ENCODE assay signal across 9 mouse cellular contexts in the genomic region with DNA sequence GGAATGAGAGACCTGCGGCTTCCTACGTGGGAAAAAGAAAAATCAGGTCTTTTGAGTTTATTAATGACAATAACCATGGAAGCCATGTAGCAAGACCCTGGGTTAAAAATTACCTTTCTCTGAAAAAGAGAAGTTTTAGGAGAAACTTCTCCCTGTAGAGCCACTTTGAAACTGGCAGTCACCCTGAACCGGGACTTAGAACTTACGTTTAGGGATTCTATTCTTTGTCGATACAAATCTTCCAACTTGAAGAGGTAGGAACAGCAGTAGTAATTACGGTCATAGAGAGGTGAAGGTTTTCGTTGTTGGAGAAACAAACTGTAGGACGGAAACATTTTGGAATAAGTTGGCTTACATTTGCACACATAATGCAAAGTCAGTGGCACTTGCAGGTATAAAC. TPM values are rescaled to one million over a fixed set of nuclear protein-coding genes. Genes with fewer than 3 reads are reported as not detected.
DNase-seq lines count a peak whose midpoint lies in the region; ATAC-seq and TF ChIP-seq lines count a peak whose summit lies in the region.
"Had no signal": no experiment of that assay in that cellular context is flagged by ENCODE, and none has a peak within 500 bp of the region (broad histone marks: within the 10 kb centered on the region; RNA-seq: fewer than 3 reads in every experiment).

No protein-coding gene starts in this region.

- TF ChIP-seq POLR2A in bone marrow macrophage, adult 2 months (IDR thresholded peaks at IDR 0.05; ENCODE audit: borderline replicate concordance, low read depth, low read length) = no peak

- 4% methylated on average over 8 of the region's 8 CpGs for WGBS in kidney, embryonic 14.5 days
- 10% methylated on average over 8 of the region's 8 CpGs for WGBS in hindbrain, embryonic 14.5 days
- WGBS in midbrain, embryonic 16.5 days = 7% methylated on average over 8 of the region's 8 CpGs

- H3K27me3 ChIP-seq in kidney, embryonic 14.5 days (ENCODE audit: control insufficient read depth, insufficient read depth, low read length) = no peaks in the 10 kb centered on the region
- no peaks in the 10 kb centered on the region for H3K27me3 ChIP-seq in hindbrain, embryonic 14.5 days (ENCODE audit: control insufficient read depth, insufficient read depth, low read length)
- H3K27me3 ChIP-seq in midbrain, embryonic 16.5 days (ENCODE audit: control insufficient read depth, insufficient read depth, low read depth, low read length) = no peaks in the 10 kb centered on the region

- H3K9ac ChIP-seq in kidney, embryonic 14.5 days (ENCODE audit: low read depth, low read length) = peak overlapping the region; percentile 95
- peak overlapping the region; percentile 67 for H3K9ac ChIP-seq in hindbrain, embryonic 14.5 days
- H3K9ac ChIP-seq in midbrain, embryonic 16.5 days (ENCODE audit: low read depth, low read length) = peak overlapping the region; percentile 60

- peaks cover 23% of the 10 kb centered on the region; the same call in 1 of the 2 replicates for H3K4me1 ChIP-seq in kidney, embryonic 14.5 days (ENCODE audit: control insufficient read depth, insufficient read depth, low read length)
- H3K4me1 ChIP-seq in bone marrow macrophage, adult 2 months (ENCODE audit: control insufficient read depth, insufficient read depth, low read length) = peaks cover 8% of the 10 kb centered on the region
- H3K4me1 ChIP-seq in hindbrain, embryonic 14.5 days (replicated peaks; ENCODE audit: control insufficient read depth, insufficient read depth, low read length) = peaks cover 22% of the 10 kb centered on the region
- peaks cover 21% of the 10 kb centered on the region for H3K4me1 ChIP-seq in midbrain, embryonic 16.5 days (ENCODE audit: control insufficient read depth, insufficient read depth, low read length)

- H3K4me2 ChIP-seq in kidney, embryonic 14.5 days (replicated peaks; ENCODE audit: low read depth, low read length) = peak overlapping the region; percentile 65
- H3K4me2 ChIP-seq in hindbrain, embryonic 14.5 days (replicated peaks) = peak overlapping the region; percentile 70
- peak overlapping the region; percentile 81 for H3K4me2 ChIP-seq in midbrain, embryonic 16.5 days (ENCODE audit: low read length)

- peak overlapping the region; percentile 97; the same call in 1 of the 2 replicates for H3K27ac ChIP-seq in kidney, embryonic 14.5 days (ENCODE audit: low read depth, low read length)
- H3K27ac ChIP-seq in bone marrow macrophage, adult 2 months (ENCODE audit: insufficient read depth, low read depth, low read length) = peak overlapping the region; percentile 90
- peak overlapping the region; percentile 40 for H3K27ac ChIP-seq in hindbrain, embryonic 14.5 days
- H3K27ac ChIP-seq in midbrain, embryonic 16.5 days (ENCODE audit: low read length) = peak overlapping the region; percentile 59

- peak overlapping the region; percentile 93 for H3K4me3 ChIP-seq in kidney, embryonic 14.5 days (ENCODE audit: low read length)
- peak overlapping the region; percentile 79 for H3K4me3 ChIP-seq in bone marrow macrophage, adult 2 months (ENCODE audit: insufficient read depth, low read length)
- peak overlapping the region; percentile 85 for H3K4me3 ChIP-seq in hindbrain, embryonic 14.5 days (replicated peaks; ENCODE audit: low read length)
- H3K4me3 ChIP-seq in midbrain, embryonic 16.5 days (ENCODE audit: low read depth, low read length) = peak overlapping the region; percentile 85

- H3K36me3 ChIP-seq in kidney, embryonic 14.5 days (ENCODE audit: control insufficient read depth, insufficient read depth, low read length) = peaks cover 30% of the 10 kb centered on the region
- H3K36me3 ChIP-seq in hindbrain, embryonic 14.5 days (replicated peaks; ENCODE audit: control insufficient read depth, insufficient read depth) = peaks cover 41% of the 10 kb centered on the region
- H3K36me3 ChIP-seq in midbrain, embryonic 16.5 days (ENCODE audit: control insufficient read depth, insufficient read depth, low read length) = peaks cover 6% of the 10 kb centered on the region; the same call in 1 of the 2 replicates

- no peak for DNase-seq in kidney, postnatal 25 days
- DNase-seq in hindbrain, embryonic 14.5 days (ENCODE audit: low spot score) = no peak
- no peak for DNase-seq in right cerebral cortex, postnatal 14 days
- DNase-seq in layer of hippocampus, adult 8-10 months (ENCODE audit: low spot score in 2 of 2) = no peak
- no peak for DNase-seq in right cerebral cortex, adult 2 months (ENCODE audit: low spot score in 2 of 2)

- ATAC-seq in kidney, embryonic 14.5 days (ENCODE audit: low FRiP score, low TSS enrichment) = no peak
- ATAC-seq in hindbrain, embryonic 14.5 days (ENCODE audit: low FRiP score) = no peak
- ATAC-seq in midbrain, embryonic 16.5 days = no peak

- no peak for TF ChIP-seq CTCF in bone marrow macrophage, adult 2 months (IDR thresholded peaks at IDR 0.05; ENCODE audit: low read depth, low read length)

- H3K9me3 ChIP-seq in kidney, embryonic 14.5 days (ENCODE audit: control insufficient read depth, low read length) = no peaks in the 10 kb centered on the region
- H3K9me3 ChIP-seq in hindbrain, embryonic 14.5 days (ENCODE audit: control insufficient read depth, low read length) = no peaks in the 10 kb centered on the region
- no peaks in the 10 kb centered on the region for H3K9me3 ChIP-seq in midbrain, embryonic 16.5 days (replicated peaks; ENCODE audit: control insufficient read depth, low read length, poor library complexity, severe bottlenecking)

RNA-seq across cellular contexts. Expression of a gene that starts 0.5 kb away (rescaled TPM):
- 161 and 169 TPM in 2 replicates for polyA plus RNA-seq in kidney, embryonic 14.5 days (2014; fragmentation: Nextera tagmentation; extraction: Ambion mirVana)
- 226 and 268 TPM in 2 replicates for polyA plus RNA-seq in bone marrow macrophage, adult 2 months (2012; ENCODE audit: insufficient read depth, insufficient read length, missing spikeins)
- polyA plus RNA-seq in hindbrain, embryonic 14.5 days (2014; fragmentation: Nextera tagmentation; extraction: Ambion mirVana) = 98.2 and 99.1 TPM in 2 replicates
- 108 and 123 TPM in 2 replicates for polyA plus RNA-seq in midbrain, embryonic 16.5 days (2015; fragmentation: Nextera tagmentation; extraction: Ambion mirVana)
- 100 to 1,000 TPM; 190 to 255 (median 232) TPM for total RNA-seq in layer of hippocampus, adult 8-10 months (2022)

RNA-seq across cellular contexts. Expression of a gene that starts 1.2 kb away (rescaled TPM):
- polyA plus RNA-seq in kidney, embryonic 14.5 days (2014; fragmentation: Nextera tagmentation; extraction: Ambion mirVana) = 89.8 and 110 TPM in 2 replicates
- polyA plus RNA-seq in bone marrow macrophage, adult 2 months (2012; ENCODE audit: insufficient read depth, insufficient read length, missing spikeins) = 30.2 and 32.8 TPM in 2 replicates
- 67.1 and 71.2 TPM in 2 replicates for polyA plus RNA-seq in hindbrain, embryonic 14.5 days (2014; fragmentation: Nextera tagmentation; extraction: Ambion mirVana)
- polyA plus RNA-seq in midbrain, embryonic 16.5 days (2015; fragmentation: Nextera tagmentation; extraction: Ambion mirVana) = 58.9 and 63.9 TPM in 2 replicates
- total RNA-seq in layer of hippocampus, adult 8-10 months (2022) = 10 to 100 TPM; 17.9 to 27.8 (median 23.7) TPM

RNA-seq across cellular contexts. Expression of a gene that starts 11.4 kb away (rescaled TPM):
- polyA plus RNA-seq in kidney, embryonic 14.5 days (2014; fragmentation: Nextera tagmentation; extraction: Ambion mirVana) = 0.08 and 0.16 TPM in 2 replicates
- not detected in 2 replicates for polyA plus RNA-seq in bone marrow macrophage, adult 2 months (2012; ENCODE audit: insufficient read depth, insufficient read length, missing spikeins)
- polyA plus RNA-seq in hindbrain, embryonic 14.5 days (2014; fragmentation: Nextera tagmentation; extraction: Ambion mirVana) = 0.21 and 0.29 TPM in 2 replicates
- polyA plus RNA-seq in midbrain, embryonic 16.5 days (2015; fragmentation: Nextera tagmentation; extraction: Ambion mirVana) = 0.15 and 0.29 TPM in 2 replicates
- under 1 TPM in 1 of 4 experiments, not detected in 3; 0.18 TPM for total RNA-seq in layer of hippocampus, adult 8-10 months (2022)
- polyA plus RNA-seq: large intestine, adult 2 months had no signal

RNA-seq across cellular contexts. Expression of a gene that starts 24.7 kb away (rescaled TPM):
- polyA plus RNA-seq in kidney, embryonic 14.5 days (2014; fragmentation: Nextera tagmentation; extraction: Ambion mirVana) = not detected in 2 replicates
- polyA plus RNA-seq in bone marrow macrophage, adult 2 months (2012; ENCODE audit: insufficient read depth, insufficient read length, missing spikeins) = 0.87 and 0.90 TPM in 2 replicates
- not detected in 2 replicates for polyA plus RNA-seq in hindbrain, embryonic 14.5 days (2014; fragmentation: Nextera tagmentation; extraction: Ambion mirVana)
- not detected in 2 replicates for polyA plus RNA-seq in midbrain, embryonic 16.5 days (2015; fragmentation: Nextera tagmentation; extraction: Ambion mirVana)
- total RNA-seq in layer of hippocampus, adult 8-10 months (2022) = not detected

RNA-seq across cellular contexts. Expression of a gene that starts 46.1 kb away (rescaled TPM):
- 5.0 and 5.7 TPM in 2 replicates for polyA plus RNA-seq in kidney, embryonic 14.5 days (2014; fragmentation: Nextera tagmentation; extraction: Ambion mirVana)
- polyA plus RNA-seq in bone marrow macrophage, adult 2 months (2012; ENCODE audit: insufficient read depth, insufficient read length, missing spikeins) = 0.48 and 0.71 TPM in 2 replicates
- 10.5 and 12.2 TPM in 2 replicates for polyA plus RNA-seq in hindbrain, embryonic 14.5 days (2014; fragmentation: Nextera tagmentation; extraction: Ambion mirVana)
- polyA plus RNA-seq in midbrain, embryonic 16.5 days (2015; fragmentation: Nextera tagmentation; extraction: Ambion mirVana) = 9.6 and 11.2 TPM in 2 replicates
- 10 to 100 TPM; 16.0 to 24.1 (median 20.7) TPM for total RNA-seq in layer of hippocampus, adult 8-10 months (2022)

Comparison
In these comparisons a context has a peak if more than half of its experiments do, and no peak if none do; other contexts are left out.
1. H3K27ac ChIP-seq: peak in every context shown above with its lines; median percentile 97 in kidney, embryonic 14.5 days; 90 in bone marrow macrophage, adult 2 months; 59 in midbrain, embryonic 16.5 days; 40 in hindbrain, embryonic 14.5 days.